In the genomic region with DNA sequence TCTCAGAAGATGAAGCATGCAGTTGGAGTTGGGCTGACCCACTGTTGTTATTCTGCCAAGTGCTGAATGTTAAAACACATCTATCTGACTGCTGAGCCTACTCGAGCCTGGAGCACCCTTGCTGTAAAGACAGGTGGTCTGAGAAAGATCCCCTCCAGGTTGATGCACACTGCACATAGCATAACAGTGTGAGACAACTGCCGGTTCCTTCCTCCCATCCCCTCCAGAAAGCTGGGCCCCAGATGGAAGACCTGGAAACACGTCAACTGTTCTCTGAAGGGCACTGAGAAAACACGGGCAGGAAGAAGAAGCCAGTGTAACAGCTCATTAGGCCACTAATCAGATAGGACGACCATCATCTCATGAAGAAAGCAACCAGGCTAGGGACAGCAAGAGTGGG, we compare ENCODE assay signal across 14 mouse cellular contexts. TPM values are rescaled to one million over a fixed set of nuclear protein-coding genes. Genes with fewer than 3 reads are reported as not detected.
DNase-seq lines count a peak whose midpoint lies in the region; TF ChIP-seq lines count a peak whose summit lies in the region.
"Had no signal": no experiment of that assay in that cellular context is flagged by ENCODE, and none has a peak within 500 bp of the region (broad histone marks: within the 10 kb centered on the region; RNA-seq: fewer than 3 reads in every experiment).

No protein-coding gene starts in this region.

- no peak overlapping the region for H3K9ac ChIP-seq in ES-E14 (ENCODE audit: insufficient read depth, low read depth, low read length, poor library complexity, severe bottlenecking)
- H3K9ac ChIP-seq: hindbrain, embryonic 15.5 days; limb, embryonic 15.5 days; neural tube, embryonic 13.5 days had no signal

- H3K4me3 ChIP-seq in ES-E14 (ENCODE audit: insufficient read depth in 1 of 2, low read depth in 1 of 2, low read length in 2 of 2, poor library complexity in 1 of 2, severe bottlenecking in 1 of 2) = no peak overlapping the region
- H3K4me3 ChIP-seq: hindbrain, embryonic 15.5 days; limb, embryonic 15.5 days; neural tube, embryonic 13.5 days had no signal

- no peaks in the 10 kb centered on the region for H3K9me3 ChIP-seq in ES-E14 (ENCODE audit: control insufficient read depth, insufficient read depth, low read depth, low read length)
- H3K9me3 ChIP-seq: hindbrain, embryonic 15.5 days; limb, embryonic 15.5 days; neural tube, embryonic 13.5 days had no signal

- H3K36me3 ChIP-seq in ES-E14 (ENCODE audit: control insufficient read depth, insufficient read depth, low read length, poor library complexity, severe bottlenecking) = peaks cover 3% of the 10 kb centered on the region

- H3K27ac ChIP-seq in ES-E14 (ENCODE audit: insufficient read depth, low read depth, low read length, poor library complexity, severe bottlenecking) = 0 out of 2 replicates have a peak overlapping the region, but pooled peaks have one; percentile 3
- H3K27ac ChIP-seq: hindbrain, embryonic 15.5 days; limb, embryonic 15.5 days; neural tube, embryonic 13.5 days had no signal

- peak; percentile 13 for DNase-seq in heart, adult 8-10 months (ENCODE audit: low spot score)
- DNase-seq in heart, postnatal 4 days = no peak
- no peak for DNase-seq in ES-E14 (ENCODE audit: low read depth, low spot score)
- DNase-seq in brain, adult 2 months (ENCODE audit: low read depth, low spot score) = peak; percentile 80
- DNase-seq in cerebellum, postnatal 10 days = peak; percentile 85 to 86
- DNase-seq in layer of hippocampus, postnatal 14 days (ENCODE audit: low spot score in 2 of 2) = no peak
- DNase-seq in right cerebral cortex, postnatal 25 days = no peak
- DNase-seq: kidney, adult 8-10 months; lung, adult 18-20 months; lung, postnatal 4 days had no signal

- peaks cover 5 to 8% of the 10 kb centered on the region in 2 experiments; a peak in 3 of 4 replicates for H3K4me1 ChIP-seq in ES-E14 (ENCODE audit: control insufficient read depth in 2 of 2, insufficient read depth in 2 of 2, low read length in 2 of 2, poor library complexity in 1 of 2)

- in situ Hi-C loops in ES-E14 (cut with MboI; ENCODE audit: low sequenced_read_pairs in 2 of 2, unreplicated experiment in 2 of 2) = no loop called here

TF ChIP-seq in ES-E14, 5 proteins besides CTCF, POLR2A, EP300 and RAD21:
- TF ChIP-seq ZC3H11A (IDR thresholded peaks at IDR 0.05; ENCODE audit: borderline replicate concordance, low read depth, low read length) (no peak), ZNF384 (IDR thresholded peaks at IDR 0.05; ENCODE audit: low read depth, low read length) (no peak), HCFC1 (IDR thresholded peaks at IDR 0.05; ENCODE audit: borderline replicate concordance, insufficient read depth, low read length) (no peak), MAFK (IDR thresholded peaks at IDR 0.05; ENCODE audit: insufficient read depth, low read depth, low read length) (no peak), CHD2 (IDR thresholded peaks at IDR 0.05; ENCODE audit: low read depth, low read length) (no peak)

RNA-seq across cellular contexts. Expression of a gene that starts 48.3 kb away (rescaled TPM):
- total RNA-seq in heart, adult 8-10 months (2022) = not detected
- total RNA-seq in heart, postnatal 4 days (2021) = under 1 TPM in 1 of 2 experiments, not detected in 1; 0.81 TPM
- total RNA-seq in ES-E14 (2012; rRNA removed) = 1.7 and 1.9 TPM in 2 replicates
- 1 to 10 TPM; 1.0 to 1.4 TPM for total RNA-seq in layer of hippocampus, postnatal 14 days (2021)
- total RNA-seq: common myeloid progenitor, adult 5-6 weeks had no signal

RNA-seq across cellular contexts. Expression of a gene that starts 53.0 kb away (rescaled TPM):
- total RNA-seq in heart, adult 8-10 months (2022) = not detected
- under 1 TPM in 1 of 2 experiments, not detected in 1; 0.17 TPM for total RNA-seq in heart, postnatal 4 days (2021)
- total RNA-seq in ES-E14 (2012; rRNA removed) = 0.45 and 1.2 TPM in 2 replicates
- not detected for total RNA-seq in layer of hippocampus, postnatal 14 days (2021)
- total RNA-seq: common myeloid progenitor, adult 5-6 weeks had no signal

Comparison
In these comparisons a context has a peak if more than half of its experiments do, and no peak if none do; other contexts are left out.
1. DNase-seq: peak in heart, adult 8-10 months (single experiment), brain, adult 2 months (single experiment) and cerebellum, postnatal 10 days (2 of 2); none in heart, postnatal 4 days (single experiment), ES-E14 (single experiment), layer of hippocampus, postnatal 14 days (0 of 2) and right cerebral cortex, postnatal 25 days (single experiment).